Mouse (Mus musculus) olfactory bulb, adult 2 months (tissue): ENCODE measurements around the gene Wnk4. TPM values are rescaled to one million over a fixed set of nuclear protein-coding genes. Genes with fewer than 3 reads are reported as not detected.

Experiments
- H3K27ac ChIP-seq: fragments of 200-500 bp; 2 replicates; pipeline ENCODE4 v1.5.1; 2012; ENCODE audit warnings: low read depth, low read length; ENCODE audit not compliant: insufficient read depth
- H3K4me1 ChIP-seq: fragments of 200-500 bp; 2 replicates; pipeline ENCODE4 v1.6.1; 2012; ENCODE audit warnings: low read length; ENCODE audit not compliant: control insufficient read depth, insufficient read depth
- H3K4me3 ChIP-seq: fragments of 200-500 bp; 2 replicates; pipeline ENCODE4 v1.5.1; 2012; ENCODE audit warnings: mild to moderate bottlenecking, low read depth, low read length, moderate library complexity; ENCODE audit not compliant: insufficient read depth
- CTCF ChIP-seq: fragments of 200-500 bp; IDR thresholded peaks from 2 replicates; pipeline ENCODE4 v1.5.1; 2012; ENCODE audit warnings: low read depth, mild to moderate bottlenecking, low read length, moderate library complexity; ENCODE audit not compliant: insufficient read depth
- POLR2A ChIP-seq: fragments of 200-500 bp; IDR thresholded peaks from 2 replicates; pipeline ENCODE4 v1.6.1; 2012; ENCODE audit warnings: mild to moderate bottlenecking, low read depth, low read length, moderate library complexity; ENCODE audit not compliant: insufficient read depth
- WGBS: fragments of 180-500 bp; shearing (Covaris S2); methylation state at CpG from one replicate; pipeline ENCODE4 v1.1.7; 2018; 5-methylcytosine and 5-hydroxymethylcytosine counted together
- polyA plus RNA-seq: library from polyadenylated mRNA; stranded (reverse); fragments of >200 nt; gene quantifications from 2 replicates; pipeline ENCODE4 v1.2.4, GENCODE M21; 2012; ENCODE audit warnings: low replicate concordance; ENCODE audit not compliant: missing spikeins, insufficient read depth, insufficient read length

Wnk4 gene
- polyA plus RNA-seq, 1 experiment = not detected

GRCm38 (mm10) chr11:101252941-101253340 is 7.4 kb upstream of the Wnk4 start:
- Histone ChIP-seq H3K4me3 (peak overlapping the region; percentile 96; the same call in 1 of the 2 replicates), H3K27ac (peak overlapping the region; percentile 4; the same call in 1 of the 2 replicates)

GRCm38 (mm10) chr11:101253613-101254389 is 6.6 kb upstream of the Wnk4 start, which contains the start of gene Vps25:
TSS of gene Vps25 (plus strand) at chr11:101253707.
- H3K27ac ChIP-seq = peak within 1 kb of the TSS; percentile 81
- H3K4me1 ChIP-seq = peaks cover 2% of the 10 kb centered on the region; the same call in 1 of the 2 replicates
- H3K4me3 ChIP-seq = peak within 1 kb of the TSS; percentile 96
- TF ChIP-seq POLR2A (peak; percentile 75), CTCF (no peak)
- 0% methylated on average over 40 of the region's 40 CpGs for WGBS

More at GRCm38 (mm10) chr11:101252941-101253340, 7.4 kb upstream of the Wnk4 start:
- WGBS = 4% methylated on average over 7 of the region's 7 CpGs
- TF ChIP-seq POLR2A = no peak
- TF ChIP-seq CTCF = no peak
- H3K4me1 ChIP-seq = no peaks in the 10 kb centered on the region; the same call in 1 of the 2 replicates

DNA sequence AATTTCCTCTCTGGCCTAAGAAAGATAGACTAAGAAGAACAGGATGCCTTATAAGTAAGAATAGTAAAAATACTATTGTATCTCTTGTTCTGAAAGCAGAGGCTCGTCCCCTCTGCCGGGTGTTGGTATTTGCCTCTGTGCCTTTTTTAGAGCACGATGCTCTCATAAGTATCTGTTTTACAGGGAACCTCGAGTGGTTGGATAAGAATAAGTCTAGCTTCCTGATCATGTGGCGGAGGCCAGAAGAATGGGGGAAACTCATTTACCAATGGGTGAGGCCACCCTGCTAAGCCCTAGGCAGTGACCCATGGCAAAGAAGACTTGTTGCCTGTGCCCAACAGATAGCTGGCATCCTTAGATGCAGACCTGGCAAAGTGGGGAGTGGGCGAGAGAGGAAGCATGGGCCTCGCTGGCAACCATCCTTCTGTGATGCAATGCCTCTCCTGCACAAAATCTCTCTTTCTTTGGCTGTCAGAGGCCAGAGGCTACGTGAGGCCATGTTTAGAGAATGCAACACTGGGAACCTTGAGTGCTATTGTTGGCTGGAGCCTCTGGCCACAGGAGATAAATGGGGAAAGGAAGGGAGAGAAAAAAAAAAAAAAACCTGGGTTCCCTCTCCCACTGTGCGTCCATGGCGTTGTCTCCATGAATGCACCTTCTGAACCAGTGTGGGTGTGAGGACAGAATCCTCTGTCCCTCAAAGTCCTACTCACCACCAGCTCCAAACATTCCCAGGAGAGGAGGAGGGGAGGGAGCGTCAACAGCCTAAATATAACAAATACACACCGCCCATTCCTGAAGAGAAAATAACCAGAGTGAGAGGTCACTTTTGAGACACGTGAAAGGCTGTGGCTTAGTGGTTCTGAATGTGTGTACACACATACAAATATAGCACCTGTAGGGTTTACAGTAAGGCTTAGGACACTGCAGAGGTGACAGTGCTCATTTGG is 4.3 kb upstream of the Wnk4 start:
- Histone ChIP-seq H3K27ac (no peak overlapping the region), H3K4me3 (no peak overlapping the region), H3K4me1 (peaks cover 22% of the 10 kb centered on the region)
- 84% methylated on average over 13 of the region's 13 CpGs for WGBS
- TF ChIP-seq POLR2A = no peak
- TF ChIP-seq CTCF = no peak

DNA sequence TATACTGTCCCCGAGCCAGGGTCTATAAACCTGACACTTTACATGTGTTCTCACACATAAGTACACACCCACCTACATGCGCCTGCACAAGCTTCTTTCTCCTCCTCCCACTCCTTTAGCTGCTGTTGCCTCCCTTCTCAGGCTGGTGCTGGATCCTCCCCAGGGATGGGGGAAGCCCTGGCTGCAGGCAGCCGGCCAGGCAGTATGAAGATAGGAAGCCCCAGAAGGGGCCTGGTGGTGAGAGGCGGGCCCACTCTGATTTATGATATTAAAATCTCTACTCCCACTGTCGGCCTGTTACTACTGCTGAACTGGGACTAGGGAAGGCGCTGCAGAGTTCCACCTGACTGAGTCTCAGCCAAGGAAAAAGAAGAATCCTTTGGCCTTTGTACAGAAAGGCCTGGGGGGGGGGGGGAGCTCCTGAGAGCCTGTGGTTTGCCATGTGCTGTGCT is 1.1 kb upstream of the Wnk4 start:
- H3K4me3 ChIP-seq = no peak overlapping the region
- H3K27ac ChIP-seq = no peak overlapping the region
- TF ChIP-seq CTCF (no peak), POLR2A (no peak)
- WGBS = 39% methylated on average over 6 of the region's 6 CpGs
- peaks cover 35% of the 10 kb centered on the region for H3K4me1 ChIP-seq

- WGBS = 4% methylated on average over 30 of the region's 30 CpGs
- TF ChIP-seq POLR2A = no peak
- TF ChIP-seq CTCF = no peak
- Histone ChIP-seq H3K4me1 (peaks cover 43% of the 10 kb centered on the region), H3K27ac (no peak overlapping the region), H3K4me3 (peak overlapping the region; percentile 54)
Observed at GRCm38 (mm10) chr11:101260826-101261380, 536 bp downstream of the Wnk4 start.

DNA sequence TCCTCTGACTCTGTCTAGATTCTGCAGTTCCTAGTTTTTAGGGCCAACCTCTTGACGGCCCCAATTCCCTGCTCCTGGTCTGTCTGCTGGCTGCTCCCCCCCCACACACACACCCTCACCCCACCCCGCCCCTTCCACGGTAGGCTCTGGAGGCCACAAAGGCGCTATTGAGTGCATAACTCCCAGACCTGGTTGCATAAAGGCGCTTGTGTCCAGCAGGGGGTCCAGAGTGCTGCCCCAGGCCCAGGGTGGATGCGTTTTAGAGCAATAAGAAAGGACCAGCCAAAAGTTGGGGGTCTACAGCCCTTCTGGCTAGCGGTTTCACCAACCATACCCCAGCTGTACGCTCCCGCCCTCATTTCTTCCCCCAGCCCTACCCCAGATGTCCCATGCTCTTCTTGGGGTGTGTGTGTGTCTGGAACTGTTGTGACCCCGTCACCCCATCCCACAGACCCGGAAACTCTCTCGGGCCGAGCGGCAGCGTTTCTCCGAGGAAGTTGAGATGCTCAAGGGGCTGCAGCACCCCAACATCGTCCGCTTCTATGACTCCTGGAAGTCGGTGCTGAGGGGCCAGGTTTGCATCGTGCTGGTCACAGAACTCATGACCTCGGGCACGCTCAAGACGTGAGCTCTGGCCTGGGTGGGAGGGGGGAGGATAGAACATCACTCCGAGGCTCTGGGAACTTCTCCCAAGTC is 2.1 kb downstream of the Wnk4 start:
- TF ChIP-seq POLR2A (no peak), CTCF (no peak)
- Histone ChIP-seq H3K27ac (no peak overlapping the region), H3K4me1 (peaks cover 43% of the 10 kb centered on the region), H3K4me3 (no peak overlapping the region; the same call in 1 of the 2 replicates)
- 8% methylated on average over 24 of the region's 24 CpGs for WGBS

DNA sequence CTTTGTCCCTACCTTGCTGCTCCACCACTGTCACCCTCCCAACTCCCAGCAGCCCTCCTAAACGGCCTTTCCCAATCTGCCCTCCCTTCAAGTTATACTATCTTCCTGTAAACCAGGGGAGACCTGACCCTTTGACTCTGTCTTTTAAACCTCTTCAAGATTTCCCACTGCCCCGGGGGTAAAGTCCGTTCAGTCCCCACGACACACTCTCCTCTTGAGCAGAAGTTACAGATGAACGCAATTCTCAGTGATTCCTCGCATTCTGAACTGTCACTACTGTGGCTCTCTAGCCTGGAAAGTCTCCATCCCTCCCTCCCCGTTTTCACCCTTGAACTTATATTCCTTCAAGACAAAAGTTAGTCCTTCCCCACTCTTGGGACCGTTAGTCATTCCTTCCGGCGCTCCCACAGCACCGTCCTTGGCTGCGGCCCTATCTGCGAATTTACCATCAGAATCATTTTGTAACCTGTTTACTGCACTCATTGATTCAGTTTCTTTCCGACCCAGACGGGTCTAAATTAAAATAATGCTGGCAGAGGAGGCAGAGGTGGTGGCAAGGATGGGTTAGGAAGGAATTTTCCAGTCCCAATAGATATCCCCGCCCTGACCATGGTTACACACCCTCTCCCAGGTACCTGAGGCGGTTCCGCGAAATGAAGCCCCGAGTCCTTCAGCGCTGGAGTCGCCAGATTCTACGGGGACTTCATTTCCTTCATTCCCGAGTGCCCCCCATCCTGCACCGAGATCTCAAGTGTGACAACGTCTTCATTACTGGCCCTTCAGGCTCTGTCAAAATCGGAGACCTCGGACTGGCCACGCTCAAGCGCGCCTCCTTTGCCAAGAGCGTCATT is 3.0 kb downstream of the Wnk4 start:
- TF ChIP-seq CTCF = no peak
- TF ChIP-seq POLR2A = no peak
- Histone ChIP-seq H3K4me3 (no peak overlapping the region), H3K4me1 (peaks cover 43% of the 10 kb centered on the region), H3K27ac (no peak overlapping the region)
- 24% methylated on average over 32 of the region's 32 CpGs for WGBS

DNA sequence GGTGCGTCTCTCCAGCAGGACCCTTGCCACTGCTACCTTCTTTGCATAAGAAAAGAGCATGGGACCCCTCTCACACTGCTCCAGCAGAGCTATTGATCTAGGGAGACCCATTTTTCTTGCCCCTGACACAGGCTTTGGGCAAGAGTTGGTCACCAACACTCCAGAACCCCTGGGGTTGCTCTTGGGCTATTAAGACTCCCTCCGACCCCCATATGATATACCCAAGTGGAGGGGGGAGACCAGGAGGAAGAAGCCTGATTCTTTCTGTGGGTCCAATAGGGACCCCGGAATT is 3.6 kb downstream of the Wnk4 start:
- H3K4me3 ChIP-seq = no peak overlapping the region
- H3K4me1 ChIP-seq = peaks cover 40% of the 10 kb centered on the region
- H3K27ac ChIP-seq = no peak overlapping the region
- WGBS = 21% methylated on average over 3 of the region's 3 CpGs
- TF ChIP-seq POLR2A (no peak), CTCF (no peak)
